Mouse (Mus musculus) bone marrow, adult 2 months (tissue): ENCODE data around the gene Wwp2.

Experiments used
- CTCF ChIP-seq: fragments of 200-500 bp; IDR thresholded peaks from 2 replicates; pipeline ENCODE4 v1.5.1; 2011; ENCODE audit warnings: low read length, control low read depth; ENCODE audit not compliant: control insufficient read depth, insufficient read depth
- POLR2A ChIP-seq: fragments of 200-500 bp; IDR thresholded peaks from 2 replicates; pipeline ENCODE4 v1.6.1; 2011; ENCODE audit warnings: low read depth, mild to moderate bottlenecking, control low read depth, low read length, borderline replicate concordance; ENCODE audit not compliant: control insufficient read depth

DNA sequence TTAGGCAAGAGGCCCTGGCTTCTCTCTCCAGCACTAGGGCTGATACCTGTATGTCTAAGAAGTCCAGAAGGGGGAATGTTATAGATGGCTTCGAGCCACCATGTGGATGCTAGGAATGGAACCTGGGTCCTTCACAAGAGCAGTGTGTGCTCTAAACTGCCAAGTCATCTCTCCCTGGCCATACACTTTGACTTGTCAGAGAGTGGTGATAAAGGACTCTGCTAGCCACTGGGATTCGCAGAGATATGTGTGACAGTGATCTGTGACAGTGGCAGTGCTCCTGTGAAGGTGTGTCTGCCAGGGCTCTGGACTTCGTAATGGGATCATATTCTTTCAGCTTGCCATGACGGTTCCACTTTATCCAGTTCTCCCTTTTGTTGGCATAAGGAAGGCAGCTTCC lies 37.2 kb downstream of the Wwp2 start:
- no peak for TF ChIP-seq POLR2A
- TF ChIP-seq CTCF = no peak
